Mouse (Mus musculus) MEL-GATA-1-ER (cell line): ENCODE measurements at regions not wholly inside any gene's neighbourhood (a gene's known extent, or its start where the extent isn't known, plus 50 kb on each side); places are given as distances from the start of the nearest gene placed in this dataset.

Source experiments
- DNase-seq: peaks from one replicate; pipeline ENCODE4 v3.0.0-alpha.2; 2012; ENCODE audit warnings: low read depth; ENCODE audit errors: extremely low read depth

DNA sequence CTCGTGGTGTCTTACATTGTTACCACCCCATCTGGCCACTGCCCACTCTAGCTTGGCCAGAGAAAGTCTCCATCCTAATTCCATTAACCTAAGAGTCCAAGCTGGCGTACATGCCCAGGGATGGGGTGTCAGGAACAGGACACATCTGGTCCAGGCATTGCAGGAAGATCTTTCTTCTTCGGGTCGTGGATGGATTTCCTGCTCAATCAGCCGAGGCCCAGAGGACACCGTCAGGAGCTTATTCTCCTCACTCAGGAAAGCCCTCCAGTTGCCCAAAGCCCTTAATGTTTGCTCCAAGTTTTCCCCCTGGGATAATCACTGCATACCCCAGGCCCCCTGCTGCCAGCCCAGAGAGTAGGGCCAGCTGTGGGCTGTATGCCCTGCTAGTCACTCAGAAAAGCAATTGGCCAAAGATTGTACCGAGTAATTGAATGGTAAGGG, 172.2 kb upstream of the Zfp703 start:
- DNase-seq: no peak

DNA sequence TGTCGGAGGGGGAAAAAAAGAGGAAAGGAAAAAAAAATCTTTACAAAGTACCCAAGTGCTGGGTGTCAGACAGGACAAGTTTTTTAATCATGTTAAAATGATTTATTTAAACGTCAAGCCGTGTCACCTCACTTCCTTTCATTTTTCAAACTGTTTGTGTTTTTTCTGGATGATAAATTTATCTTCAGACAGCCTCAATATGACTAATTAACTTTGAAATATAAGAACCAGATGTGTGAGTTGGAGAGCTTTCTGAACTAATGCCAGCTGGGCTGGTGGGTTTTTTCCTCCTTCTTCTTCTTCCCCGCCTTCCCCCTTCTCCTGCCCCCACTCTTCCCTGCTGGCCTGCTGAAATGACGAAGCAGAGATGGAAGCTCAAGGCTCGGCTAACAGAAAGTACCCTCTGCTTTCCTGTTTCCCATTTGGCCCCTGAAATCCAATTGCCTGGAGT, 171.7 kb upstream of the Zfp703 start:
- DNase-seq: no peak

- no peak for DNase-seq
These were observed 168.9 kb upstream of the Zfp703 start for GRCm38 (mm10) chr8:26808111-26808651.

GRCm38 (mm10) chr8:26808771-26809170, 168.4 kb upstream of the Zfp703 start:
- DNase-seq: no peak

- no peak for DNase-seq
These were observed 167.2 kb upstream of the Zfp703 start for GRCm38 (mm10) chr8:26809943-26810342.

GRCm38 (mm10) chr8:26811533-26812236, 165.4 kb upstream of the Zfp703 start:
- DNase-seq: no peak

DNA sequence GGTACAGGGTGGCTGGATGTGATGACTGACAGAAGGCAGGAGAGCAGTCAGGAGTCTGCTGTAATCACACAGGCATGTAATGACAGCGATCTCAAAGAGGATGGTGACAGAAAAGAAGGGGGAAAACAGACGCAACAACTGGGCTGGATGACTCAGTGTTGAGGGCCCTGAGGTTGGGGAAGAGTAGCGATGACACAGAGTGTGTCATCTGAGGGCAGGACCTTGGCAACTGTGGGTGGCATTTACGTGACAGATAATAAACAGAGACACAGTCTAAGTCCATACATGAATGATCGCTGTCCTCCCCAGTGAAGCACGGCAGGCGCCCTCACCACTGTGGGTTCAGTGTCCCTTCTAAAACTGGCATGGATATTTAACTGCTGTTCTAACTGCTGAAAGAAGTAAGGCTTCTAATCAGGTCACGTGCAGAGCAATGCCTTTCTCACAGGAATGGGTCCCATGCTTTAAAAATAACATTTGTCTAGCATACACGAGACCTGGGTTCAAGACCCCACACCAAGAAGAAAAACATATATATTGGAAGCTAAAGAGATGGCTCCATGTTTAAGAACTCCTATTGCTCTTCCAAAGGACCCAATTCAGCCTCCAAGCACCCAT, 163.8 kb upstream of the Zfp703 start:
- no peak for DNase-seq

DNA sequence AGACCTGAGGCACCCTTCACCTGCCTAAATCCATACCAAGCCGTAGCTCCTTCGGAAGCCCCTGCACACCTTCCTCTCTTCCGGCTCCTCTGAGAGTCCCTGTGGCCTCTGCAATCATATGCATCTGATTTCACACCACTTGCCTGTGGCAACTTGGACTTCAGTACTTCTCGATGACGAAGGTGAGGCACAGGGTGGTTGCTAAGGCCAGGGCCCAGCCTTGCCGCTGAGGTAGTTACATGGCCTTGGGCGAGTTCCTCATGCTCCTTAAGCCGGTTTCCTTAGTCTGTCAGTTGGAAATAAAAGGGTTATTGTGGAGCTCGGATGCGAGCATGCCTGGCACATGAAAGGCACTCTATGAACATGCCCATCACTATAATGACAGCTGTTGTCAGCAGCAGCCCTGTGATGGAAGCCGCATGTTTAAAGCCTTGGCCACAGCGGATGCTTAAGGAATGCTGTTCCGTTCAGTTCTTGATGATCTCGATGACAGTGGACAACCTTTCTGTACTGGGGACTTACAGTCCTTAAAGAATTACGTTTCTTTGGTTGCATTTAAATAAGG, 162.0 kb upstream of the Zfp703 start:
- no peak for DNase-seq

- DNase-seq: no peak
These were observed 160.1 kb upstream of the Zfp703 start for GRCm38 (mm10) chr8:26816977-26817376.

DNA sequence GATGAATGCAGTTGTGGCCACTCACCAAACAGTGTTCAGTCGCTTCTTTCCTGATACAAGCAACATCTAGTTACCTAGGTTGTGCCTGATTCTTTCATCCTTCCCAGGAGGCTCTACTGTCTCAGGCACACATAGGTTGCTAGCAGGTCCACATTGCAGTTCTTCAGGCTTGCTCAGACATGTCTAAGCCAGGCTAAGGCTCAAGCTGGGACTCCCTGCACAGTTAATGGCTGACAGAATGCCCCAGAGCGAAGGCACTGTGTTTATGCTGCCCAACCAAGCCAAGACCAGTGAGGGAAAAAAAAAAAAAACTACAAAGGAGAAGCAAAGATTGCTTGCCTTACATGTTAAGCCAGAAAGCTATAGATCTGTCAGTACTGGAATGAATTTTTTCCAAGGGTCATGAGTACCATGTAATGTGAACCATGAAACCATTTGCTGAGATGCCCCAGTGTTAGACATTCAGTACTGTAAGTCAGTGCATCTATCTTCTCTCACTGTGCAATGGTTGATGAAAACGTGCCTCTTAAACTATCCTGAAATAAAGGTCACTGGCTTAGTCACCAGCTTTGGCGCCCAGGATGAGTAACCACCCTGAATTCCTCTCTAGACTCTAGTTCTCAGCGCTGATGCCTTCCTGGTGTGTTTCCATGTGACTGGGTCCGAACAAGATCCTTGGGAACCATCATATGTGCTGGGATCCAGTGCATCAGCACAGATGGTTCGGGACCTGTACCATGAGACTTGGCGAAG, 152.8 kb upstream of the Zfp703 start:
- no peak for DNase-seq

DNA sequence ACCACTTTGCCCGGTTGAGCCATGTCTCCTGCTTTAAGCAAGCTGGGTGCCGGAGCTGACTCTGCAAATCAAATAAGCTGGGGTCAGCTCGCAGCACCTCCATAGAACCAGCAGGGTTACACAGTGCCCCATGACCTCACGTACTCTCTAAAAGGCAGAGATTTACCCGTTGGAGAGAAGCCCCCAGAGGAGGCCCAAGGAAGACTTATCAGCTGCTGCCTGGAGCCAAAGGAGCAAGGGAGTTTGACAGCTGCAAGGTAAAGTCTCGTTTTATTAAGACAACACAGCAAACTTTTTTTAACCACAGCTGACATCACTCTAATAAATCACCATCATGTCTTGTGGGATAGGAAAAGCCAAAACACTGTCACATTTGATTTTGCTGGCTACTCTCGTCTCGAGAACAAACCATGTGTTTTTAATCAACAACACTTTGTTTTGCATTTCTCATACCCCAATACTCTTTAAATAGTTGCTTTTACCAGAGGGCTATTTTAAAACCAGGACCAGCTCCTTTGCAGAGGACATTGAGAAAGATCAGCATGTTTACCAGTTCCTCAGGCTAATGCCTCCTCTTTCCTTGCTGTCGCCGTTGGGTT, 148.7 kb upstream of the Zfp703 start:
- DNase-seq: no peak

DNA sequence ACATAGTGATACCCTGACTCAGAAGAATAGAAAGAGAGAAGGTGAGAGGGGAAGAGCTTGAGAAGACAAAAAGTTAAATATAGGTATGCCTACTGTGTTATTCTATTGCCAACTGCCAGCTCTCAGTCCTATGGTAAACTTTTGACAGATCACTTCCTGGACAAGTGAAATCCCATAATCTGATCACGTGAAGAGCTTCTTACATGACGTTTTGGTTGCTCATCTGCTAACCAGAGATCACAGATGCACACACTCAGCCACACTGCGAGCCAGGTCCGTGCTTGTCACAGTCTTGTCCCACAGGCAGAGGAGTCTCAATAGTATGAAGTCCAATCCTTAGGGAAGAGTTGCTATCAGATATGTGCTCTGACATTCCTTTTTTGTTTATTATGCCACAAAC, 147.8 kb upstream of the Zfp703 start:
- no peak for DNase-seq

GRCm38 (mm10) chr8:26831148-26831547, 146.0 kb upstream of the Zfp703 start:
- DNase-seq: no peak

GRCm38 (mm10) chr8:26831790-26832189, 145.3 kb upstream of the Zfp703 start:
- no peak for DNase-seq

- no peak for DNase-seq
These were observed 144.6 kb upstream of the Zfp703 start for GRCm38 (mm10) chr8:26832546-26832945.

DNA sequence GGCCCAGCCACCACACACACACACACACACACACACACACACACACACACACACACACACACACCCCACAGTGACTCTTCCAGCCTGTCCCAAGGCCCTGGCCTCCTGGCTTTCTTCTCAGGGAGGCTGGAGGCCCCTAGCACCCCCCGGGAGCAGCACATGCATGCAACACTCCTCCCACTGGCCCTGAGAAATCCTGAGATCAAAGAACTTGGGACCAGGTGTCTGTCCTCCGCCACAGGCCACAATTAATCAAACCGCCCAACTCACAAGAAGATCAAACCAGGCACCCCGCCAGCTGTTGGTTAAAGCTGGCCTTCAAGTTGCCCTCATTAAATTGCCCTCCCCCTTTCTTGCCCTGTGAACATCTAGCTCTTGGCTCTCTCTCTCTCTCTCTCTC, 143.8 kb upstream of the Zfp703 start:
- no peak for DNase-seq

DNA sequence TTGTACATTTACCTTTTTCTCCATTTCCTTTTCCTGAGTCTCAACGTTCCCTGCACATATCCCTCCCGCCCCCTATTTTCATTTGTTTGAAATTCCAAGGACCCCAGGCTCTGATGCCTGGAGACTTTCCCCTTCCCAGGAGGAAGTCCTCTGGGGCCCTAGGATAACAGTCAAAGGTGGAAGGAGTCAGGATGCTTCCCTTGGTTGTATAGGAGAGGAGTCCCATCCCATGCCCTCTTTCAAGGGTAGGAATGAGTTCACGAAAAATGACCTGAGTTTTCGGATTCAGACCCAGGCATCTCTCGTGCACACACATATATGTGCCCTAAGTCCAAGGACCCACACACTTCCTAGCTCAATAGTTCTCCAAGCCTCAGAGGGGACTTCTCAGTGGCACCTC, 143.3 kb upstream of the Zfp703 start:
- DNase-seq: no peak

DNA sequence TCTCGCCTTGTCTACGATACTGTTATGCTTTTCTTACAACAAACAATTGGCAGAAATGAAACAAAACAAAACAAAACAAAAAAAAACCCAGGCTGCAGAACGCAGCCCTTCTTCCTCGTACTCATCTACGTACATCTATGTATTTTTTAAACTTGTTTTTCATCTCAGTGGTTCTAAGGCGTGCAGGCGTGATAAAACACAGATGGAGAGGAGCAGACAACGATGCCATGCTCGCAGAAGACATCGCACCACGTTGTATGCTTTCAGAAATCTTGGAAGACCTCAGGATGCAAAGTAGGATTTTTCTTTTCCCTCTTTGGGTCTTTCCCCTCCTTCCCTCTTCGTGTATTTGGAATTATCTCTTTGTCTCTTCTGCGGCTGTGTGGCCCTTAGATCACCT, 142.5 kb upstream of the Zfp703 start:
- DNase-seq: no peak

GRCm38 (mm10) chr8:26835076-26835475, 142.0 kb upstream of the Zfp703 start:
- DNase-seq: no peak

DNA sequence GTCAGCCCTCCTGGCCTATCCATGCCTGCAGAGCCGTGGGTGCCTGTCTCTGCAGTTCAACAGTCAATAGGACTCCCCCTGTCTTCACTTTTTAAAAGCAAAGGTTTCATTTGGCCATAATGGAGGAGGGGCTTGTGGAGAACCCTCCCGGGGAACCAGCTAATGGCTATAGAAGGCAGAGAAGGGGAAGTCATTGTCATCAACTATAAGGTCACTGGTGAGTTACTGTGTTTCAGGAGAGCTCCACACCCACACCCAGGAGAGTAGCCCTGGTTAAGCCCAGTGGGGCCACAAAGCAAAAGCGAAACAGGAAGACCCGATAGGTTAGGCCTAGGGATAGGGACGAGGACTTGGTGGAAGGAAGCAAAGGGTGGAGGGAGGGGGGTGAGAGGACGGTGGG, 141.5 kb upstream of the Zfp703 start:
- no peak for DNase-seq

DNA sequence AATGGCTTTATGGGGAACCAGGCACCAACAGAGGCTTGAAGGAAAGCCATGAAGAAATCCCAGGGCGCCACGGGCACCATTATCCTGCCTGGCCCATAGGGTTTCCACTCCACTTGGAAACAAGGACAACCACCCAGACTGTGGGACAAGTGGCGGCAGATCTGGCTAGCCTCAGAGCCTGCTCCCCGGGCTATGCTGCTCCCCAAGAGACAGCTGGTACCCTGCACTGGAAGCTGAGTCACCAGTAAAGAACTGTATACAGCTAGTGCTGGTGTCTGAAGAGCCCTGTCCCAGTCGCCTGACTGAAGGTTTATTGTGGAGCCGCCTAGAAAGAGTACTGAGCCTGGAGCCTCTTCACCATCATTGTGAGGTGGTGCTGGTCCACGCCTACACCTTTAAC, 140.6 kb upstream of the Zfp703 start:
- DNase-seq: no peak
